Mouse (Mus musculus) adrenal gland, adult 2 months (tissue): ENCODE results near the gene Chic2. TPM values are rescaled to one million over a fixed set of nuclear protein-coding genes. Genes with fewer than 3 reads are reported as not detected.

Experiments used
- DNase-seq: peaks from one replicate; pipeline ENCODE4 v3.0.0; 2021
- long read RNA-seq: library from polyadenylated mRNA; stranded (forward); transcript quantifications from one replicate; pipeline ENCODE4 v2.0.0, GENCODE M21; 2021
- polyA plus RNA-seq: library from polyadenylated mRNA; depleted of rRNA; stranded (reverse); fragments of >200 nt; gene quantifications from 2 replicates; pipeline ENCODE4 v1.2.3, GENCODE M21; 2012; rRNA removed
- total RNA-seq, 2 experiments: library from RNA; stranded (reverse); gene quantifications; 2 replicates each; pipeline ENCODE4 v1.2.3; 2021

Chic2 gene
- total RNA-seq (10 to 100 TPM; 25.6 to 32.2 TPM), polyA plus RNA-seq (1.1 and 1.4 TPM in 2 replicates)
- long read RNA-seq, full-length matches to known transcripts = 35 of 35 reads
- long read RNA-seq, partial matches to known transcripts = 0 of 35 reads
- long read RNA-seq, other reads (novel, unspliced or antisense) = 0 of 35 reads

- DNase-seq = peak; percentile 93
Observed at GRCm38 (mm10) chr5:75044310-75044904, at the start of gene Chic2. Gene Chic2 (minus strand): TSS chr5:75044774.

GRCm38 (mm10) chr5:75085906-75086305 lies 41.3 kb upstream of the Chic2 start:
- no peak for DNase-seq

GRCm38 (mm10) chr5:75085521-75085875 lies 40.9 kb upstream of the Chic2 start:
- no peak for DNase-seq

- no peak for DNase-seq
Observed at GRCm38 (mm10) chr5:75084871-75085520, 40.4 kb upstream of the Chic2 start.

- DNase-seq = no peak
Observed at GRCm38 (mm10) chr5:75084393-75084870, 39.9 kb upstream of the Chic2 start.

GRCm38 (mm10) chr5:75083591-75084392 lies 39.2 kb upstream of the Chic2 start:
- DNase-seq = peak; percentile 28

GRCm38 (mm10) chr5:75083061-75083460 lies 38.5 kb upstream of the Chic2 start:
- no peak for DNase-seq

- no peak for DNase-seq
Observed at GRCm38 (mm10) chr5:75082439-75082838, 37.9 kb upstream of the Chic2 start.

- DNase-seq = no peak
Observed at GRCm38 (mm10) chr5:75079564-75079963, 35.0 kb upstream of the Chic2 start.

- no peak for DNase-seq
Observed at GRCm38 (mm10) chr5:75077051-75077380, 32.4 kb upstream of the Chic2 start.

- DNase-seq = no peak
Observed at GRCm38 (mm10) chr5:75076326-75077050, 31.9 kb upstream of the Chic2 start.

- no peak for DNase-seq
Observed at GRCm38 (mm10) chr5:75075383-75075941, 30.9 kb upstream of the Chic2 start, which contains the start of gene Gsx2. Gene Gsx2 (plus strand): TSS chr5:75075601.

GRCm38 (mm10) chr5:75074537-75075382 lies 30.2 kb upstream of the Chic2 start:
- DNase-seq = no peak

- DNase-seq = no peak
Observed at GRCm38 (mm10) chr5:75074132-75074531, 29.6 kb upstream of the Chic2 start.

- no peak for DNase-seq
Observed at GRCm38 (mm10) chr5:75073684-75074083, 29.1 kb upstream of the Chic2 start.

GRCm38 (mm10) chr5:75073167-75073566 lies 28.6 kb upstream of the Chic2 start:
- DNase-seq = no peak

- no peak for DNase-seq
Observed at GRCm38 (mm10) chr5:75072532-75072931, 28.0 kb upstream of the Chic2 start.

- DNase-seq = no peak
Observed at GRCm38 (mm10) chr5:75071951-75072350, 27.4 kb upstream of the Chic2 start.

- DNase-seq = no peak
Observed at GRCm38 (mm10) chr5:75070656-75071375, 26.2 kb upstream of the Chic2 start.

GRCm38 (mm10) chr5:75070132-75070531 lies 25.6 kb upstream of the Chic2 start:
- DNase-seq = no peak
